Mouse (Mus musculus) C2C12 (cell line): ENCODE data around the gene Ccdc170. TPM values are rescaled to one million over a fixed set of nuclear protein-coding genes. Genes with fewer than 3 reads are reported as not detected.

Experiments
- H3K27me3 ChIP-seq: one replicate; pipeline ENCODE4 v1.6.1; 2011; ENCODE audit not compliant: control insufficient read depth, insufficient read depth, insufficient read length
- H3K36me3 ChIP-seq: one replicate; pipeline ENCODE4 v1.6.1; 2011; ENCODE audit not compliant: control insufficient read depth, insufficient read depth
- H3K4me3 ChIP-seq: one replicate; pipeline ENCODE4 v1.5.1; 2011; ENCODE audit warnings: mild to moderate bottlenecking, control low read depth; ENCODE audit not compliant: poor library complexity, insufficient read depth, severe bottlenecking
- H3K79me2 ChIP-seq: one replicate; pipeline ENCODE4 v1.6.1; 2011; ENCODE audit not compliant: control insufficient read depth, insufficient read depth
- H3K79me3 ChIP-seq: one replicate; pipeline ENCODE4 v1.6.1; 2011; ENCODE audit warnings: low read depth, control low read depth
- H3ac ChIP-seq: one replicate; pipeline ENCODE3; 2011; ENCODE audit warnings: low read depth; ENCODE audit not compliant: control insufficient read depth, insufficient read length
- CEBPB ChIP-seq: IDR thresholded peaks from one replicate; pipeline ENCODE4 v1.6.1; 2011; ENCODE audit warnings: low read depth, mild to moderate bottlenecking, control low read depth, moderate library complexity
- CTCF ChIP-seq: IDR thresholded peaks from one replicate; pipeline ENCODE4 v1.5.1; 2011; ENCODE audit not compliant: control insufficient read depth, insufficient read depth, insufficient read length
- FOSL1 ChIP-seq: IDR thresholded peaks from one replicate; pipeline ENCODE4 v1.8.0; 2011; ENCODE audit warnings: mild to moderate bottlenecking, low read length; ENCODE audit not compliant: poor library complexity, insufficient read depth, severe bottlenecking
- MAX ChIP-seq: IDR thresholded peaks from one replicate; pipeline ENCODE4 v1.6.1; 2011; ENCODE audit warnings: mild to moderate bottlenecking, control low read depth
- MYOD1 ChIP-seq: IDR thresholded peaks from one replicate; pipeline ENCODE4 v1.6.1; 2011; ENCODE audit warnings: low read depth; ENCODE audit not compliant: control insufficient read depth, insufficient read length
- MYOG ChIP-seq: IDR thresholded peaks from one replicate; pipeline ENCODE4 v1.6.1; 2011; ENCODE audit not compliant: control insufficient read depth, insufficient read length; ENCODE audit errors: extremely low read depth
- USF1 ChIP-seq: IDR thresholded peaks from one replicate; pipeline ENCODE4 v1.6.1; 2011; ENCODE audit warnings: low read depth, mild to moderate bottlenecking, control low read depth, moderate library complexity
- polyA plus RNA-seq: library from polyadenylated mRNA; unstranded; fragments of >200 nt; fragmentation: generic; extraction: Trizol; gene quantifications from one replicate; pipeline ENCODE4 v1.2.1, GENCODE M21; 2012; ENCODE audit warnings: missing spikeins

Gene Ccdc170
- polyA plus RNA-seq, 1 experiment, result 0.02 TPM

GRCm38 (mm10) chr10:4503251-4503650, 20.9 kb downstream of the Ccdc170 start:
- Histone ChIP-seq H3ac (no peak overlapping the region), H3K36me3 (no peaks in the 10 kb centered on the region), H3K79me3 (no peaks in the 10 kb centered on the region), H3K79me2 (no peaks in the 10 kb centered on the region), H3K4me3 (no peak overlapping the region), H3K27me3 (no peaks in the 10 kb centered on the region)
- TF ChIP-seq MYOD1 (no peak), CTCF (no peak), USF1 (no peak), MAX (no peak), FOSL1 (no peak), MYOG (no peak), CEBPB (no peak)

GRCm38 (mm10) chr10:4512725-4513124, 30.4 kb downstream of the Ccdc170 start:
- no peaks in the 10 kb centered on the region for H3K27me3 ChIP-seq
- no peaks in the 10 kb centered on the region for H3K36me3 ChIP-seq
- no peaks in the 10 kb centered on the region for H3K79me2 ChIP-seq
- H3K79me3 ChIP-seq, result no peaks in the 10 kb centered on the region
- no peak overlapping the region for H3K4me3 ChIP-seq
- TF ChIP-seq MAX (no peak), CTCF (no peak), MYOG (no peak), MYOD1 (no peak)
- H3ac ChIP-seq, result no peak overlapping the region

- no peak overlapping the region for H3ac ChIP-seq
- H3K79me3 ChIP-seq, result no peaks in the 10 kb centered on the region
- no peaks in the 10 kb centered on the region for H3K79me2 ChIP-seq
- no peaks in the 10 kb centered on the region for H3K36me3 ChIP-seq
- peaks cover 6% of the 10 kb centered on the region for H3K27me3 ChIP-seq
- TF ChIP-seq MYOD1 (no peak), CEBPB (no peak), CTCF (no peak), FOSL1 (no peak), MAX (no peak), MYOG (no peak), USF1 (no peak)
- H3K4me3 ChIP-seq, result no peak overlapping the region
Measured at GRCm38 (mm10) chr10:4517614-4518013, 35.3 kb downstream of the Ccdc170 start.

GRCm38 (mm10) chr10:4519645-4520044, 37.3 kb downstream of the Ccdc170 start:
- Histone ChIP-seq H3K36me3 (no peaks in the 10 kb centered on the region), H3K79me3 (no peaks in the 10 kb centered on the region), H3K4me3 (no peak overlapping the region), H3ac (no peak overlapping the region), H3K79me2 (no peaks in the 10 kb centered on the region), H3K27me3 (peaks cover 6% of the 10 kb centered on the region)
- no peak for TF ChIP-seq CTCF

GRCm38 (mm10) chr10:4520394-4521102, 38.2 kb downstream of the Ccdc170 start:
- Histone ChIP-seq H3ac (no peak overlapping the region), H3K36me3 (no peaks in the 10 kb centered on the region), H3K79me2 (no peaks in the 10 kb centered on the region), H3K27me3 (peaks cover 6% of the 10 kb centered on the region), H3K79me3 (no peaks in the 10 kb centered on the region), H3K4me3 (no peak overlapping the region)
- TF ChIP-seq MAX, result no peak
- no peak for TF ChIP-seq CTCF
- no peak for TF ChIP-seq FOSL1
- TF ChIP-seq MYOD1, result no peak
- no peak for TF ChIP-seq CEBPB

- no peak overlapping the region for H3ac ChIP-seq
- peaks cover 6% of the 10 kb centered on the region for H3K27me3 ChIP-seq
- no peaks in the 10 kb centered on the region for H3K79me3 ChIP-seq
- H3K4me3 ChIP-seq, result no peak overlapping the region
- H3K36me3 ChIP-seq, result no peaks in the 10 kb centered on the region
- no peaks in the 10 kb centered on the region for H3K79me2 ChIP-seq
- TF ChIP-seq FOSL1, result no peak
- no peak for TF ChIP-seq MYOD1
- no peak for TF ChIP-seq MYOG
Measured at GRCm38 (mm10) chr10:4522116-4522515, 39.8 kb downstream of the Ccdc170 start.

GRCm38 (mm10) chr10:4523078-4523477, 40.8 kb downstream of the Ccdc170 start:
- H3K79me3 ChIP-seq, result no peaks in the 10 kb centered on the region
- no peak overlapping the region for H3K4me3 ChIP-seq
- H3ac ChIP-seq, result no peak overlapping the region
- H3K36me3 ChIP-seq, result no peaks in the 10 kb centered on the region
- H3K27me3 ChIP-seq, result peaks cover 6% of the 10 kb centered on the region
- TF ChIP-seq MYOG (no peak), CTCF (no peak), USF1 (no peak), FOSL1 (no peak), CEBPB (no peak), MYOD1 (no peak), MAX (no peak)
- H3K79me2 ChIP-seq, result no peaks in the 10 kb centered on the region
